Mouse (Mus musculus) embryonic facial prominence, embryonic 15.5 days (tissue): ENCODE results near the gene Slc24a2. TPM values are rescaled to one million over a fixed set of nuclear protein-coding genes. Genes with fewer than 3 reads are reported as not detected.

Experiments used
- ATAC-seq: fragments of 200-750 bp; cut with Nextera tagmentation; 2 replicates; pipeline ENCODE4 v1.8.0; 2017; ENCODE audit warnings: low read depth, moderate TSS enrichment; ENCODE audit not compliant: insufficient number of reproducible peaks, low FRiP score, low TSS enrichment
- H3K27ac ChIP-seq: fragments of 300-500 bp; sonication (generic); replicated peaks from 2 replicates; pipeline ENCODE4 v1.5.1; 2015; ENCODE audit warnings: mild to moderate bottlenecking, inconsistent platforms
- H3K27me3 ChIP-seq: fragments of 300-500 bp; sonication (generic); 2 replicates; pipeline ENCODE4 v1.6.1; 2015; ENCODE audit warnings: inconsistent platforms
- H3K36me3 ChIP-seq: fragments of 300-500 bp; sonication (generic); 2 replicates; pipeline ENCODE4 v1.6.1; 2015; ENCODE audit warnings: mild to moderate bottlenecking, inconsistent platforms
- H3K4me1 ChIP-seq: fragments of 300-500 bp; sonication (generic); 2 replicates; pipeline ENCODE4 v1.6.1; 2015; ENCODE audit warnings: inconsistent platforms
- H3K4me2 ChIP-seq: fragments of 300-500 bp; sonication (generic); replicated peaks from 2 replicates; pipeline ENCODE4 v1.6.1; 2015; ENCODE audit warnings: mild to moderate bottlenecking, inconsistent platforms
- H3K4me3 ChIP-seq: fragments of 300-500 bp; sonication (generic); replicated peaks from 2 replicates; pipeline ENCODE4 v1.5.1; 2015; ENCODE audit warnings: mild to moderate bottlenecking, inconsistent platforms
- H3K9ac ChIP-seq: fragments of 300-500 bp; sonication (generic); 2 replicates; pipeline ENCODE4 v1.6.1; 2015; ENCODE audit warnings: inconsistent platforms
- H3K9me3 ChIP-seq: fragments of 300-500 bp; sonication (generic); replicated peaks from 2 replicates; pipeline ENCODE4 v1.6.1; 2016; ENCODE audit warnings: inconsistent platforms
- WGBS: fragments of 180-500 bp; shearing (Covaris S2); methylation state at CpG from one replicate; pipeline ENCODE4 v1.1.7; 2015; 5-methylcytosine and 5-hydroxymethylcytosine counted together
- polyA plus RNA-seq: library from polyadenylated mRNA; unstranded; fragments of >200 nt; fragmentation: Nextera tagmentation; extraction: Ambion mirVana; gene quantifications from 2 replicates; pipeline ENCODE4 v1.2.1, GENCODE M21; 2015

The Slc24a2 gene
- polyA plus RNA-seq, 1 experiment from 2014 or later: 1.3 TPM

GRCm38 (mm10) chr4:86953519-86953918, 276.8 kb downstream of the Slc24a2 start:
- Histone ChIP-seq H3K9ac (no peak overlapping the region), H3K9me3 (no peaks in the 10 kb centered on the region), H3K4me3 (no peak overlapping the region), H3K4me1 (no peaks in the 10 kb centered on the region), H3K4me2 (no peak overlapping the region), H3K36me3 (no peaks in the 10 kb centered on the region), H3K27me3 (peaks cover 4% of the 10 kb centered on the region; the same call in 1 of the 2 replicates), H3K27ac (no peak overlapping the region)
- 50% methylated on average over 5 of the region's 5 CpGs for WGBS
- ATAC-seq: no peak

- H3K27me3 ChIP-seq: no peaks in the 10 kb centered on the region
- WGBS: 76% methylated on average over 1 of the region's 1 CpGs
- H3K9me3 ChIP-seq: no peaks in the 10 kb centered on the region
- H3K4me1 ChIP-seq: no peaks in the 10 kb centered on the region
- H3K9ac ChIP-seq: no peak overlapping the region
- no peak overlapping the region for H3K27ac ChIP-seq
- no peaks in the 10 kb centered on the region for H3K36me3 ChIP-seq
- no peak overlapping the region for H3K4me2 ChIP-seq
- no peak overlapping the region for H3K4me3 ChIP-seq
- no peak for ATAC-seq
These were observed 281.5 kb downstream of the Slc24a2 start for GRCm38 (mm10) chr4:86948794-86949193.

- Histone ChIP-seq H3K27me3 (no peaks in the 10 kb centered on the region), H3K4me3 (no peak overlapping the region), H3K4me1 (no peaks in the 10 kb centered on the region), H3K9ac (no peak overlapping the region), H3K27ac (no peak overlapping the region), H3K36me3 (no peaks in the 10 kb centered on the region), H3K4me2 (no peak overlapping the region), H3K9me3 (no peaks in the 10 kb centered on the region)
- ATAC-seq: no peak
- WGBS: 36% methylated on average over 6 of the region's 6 CpGs
These were observed 287.0 kb downstream of the Slc24a2 start for GRCm38 (mm10) chr4:86943296-86943695.

GRCm38 (mm10) chr4:86942656-86943055, 287.6 kb downstream of the Slc24a2 start:
- Histone ChIP-seq H3K27ac (no peak overlapping the region), H3K4me2 (no peak overlapping the region), H3K36me3 (no peaks in the 10 kb centered on the region), H3K27me3 (no peaks in the 10 kb centered on the region), H3K9ac (no peak overlapping the region), H3K4me3 (no peak overlapping the region), H3K4me1 (no peaks in the 10 kb centered on the region), H3K9me3 (no peaks in the 10 kb centered on the region)
- ATAC-seq: no peak
- WGBS: 77% methylated on average over 6 of the region's 6 CpGs

- WGBS: 63% methylated on average over 3 of the region's 3 CpGs
- Histone ChIP-seq H3K4me3 (no peak overlapping the region), H3K4me2 (no peak overlapping the region), H3K27me3 (no peaks in the 10 kb centered on the region), H3K9ac (no peak overlapping the region), H3K27ac (no peak overlapping the region), H3K4me1 (no peaks in the 10 kb centered on the region), H3K36me3 (0 out of 2 replicates have a peak, but pooled peaks cover 3% of the 10 kb centered on the region), H3K9me3 (no peaks in the 10 kb centered on the region)
- no peak for ATAC-seq
These were observed 293.6 kb downstream of the Slc24a2 start for GRCm38 (mm10) chr4:86936706-86937105.

- 87% methylated on average over 9 of the region's 9 CpGs for WGBS
- Histone ChIP-seq H3K4me1 (no peaks in the 10 kb centered on the region), H3K4me2 (no peak overlapping the region), H3K9me3 (no peaks in the 10 kb centered on the region), H3K27ac (no peak overlapping the region), H3K27me3 (no peaks in the 10 kb centered on the region), H3K9ac (no peak overlapping the region), H3K4me3 (no peak overlapping the region), H3K36me3 (0 out of 2 replicates have a peak, but pooled peaks cover 3% of the 10 kb centered on the region)
- no peak for ATAC-seq
These were observed 294.1 kb downstream of the Slc24a2 start for GRCm38 (mm10) chr4:86936217-86936616.
